24 mouse cellular contexts compared by ENCODE assay signal in the genomic region with DNA sequence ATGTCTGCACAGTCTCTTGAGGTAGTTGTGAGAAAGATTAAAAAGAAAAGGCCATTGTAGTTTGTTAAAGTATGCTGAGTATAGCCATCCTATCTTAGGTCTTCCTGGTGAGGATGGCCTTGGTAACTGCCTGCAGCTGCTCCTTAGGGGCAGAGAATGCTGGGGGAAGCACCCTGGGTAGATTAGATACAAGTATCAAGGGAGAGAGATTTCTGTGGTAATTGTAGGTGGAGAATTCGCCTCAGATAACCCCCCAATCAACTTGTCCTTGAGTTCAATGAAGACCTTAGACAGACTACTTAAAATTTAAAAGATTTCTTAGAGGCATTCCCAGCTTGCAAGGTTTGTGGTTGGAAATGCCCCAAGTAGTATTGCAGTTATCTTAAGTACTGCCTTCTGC. TPM values are rescaled to one million over a fixed set of nuclear protein-coding genes. Genes with fewer than 3 reads are reported as not detected.
DNase-seq lines count a peak whose midpoint lies in the region; ATAC-seq lines count a peak whose summit lies in the region.
"Had no signal": no experiment of that assay in that cellular context is flagged by ENCODE, and none has a peak within 500 bp of the region (broad histone marks: within the 10 kb centered on the region; RNA-seq: fewer than 3 reads in every experiment).

No protein-coding gene starts in this region.

- 56% methylated on average over 1 of the region's 1 CpGs for WGBS in heart, embryonic 10.5 days
- 32% methylated on average over 1 of the region's 1 CpGs for WGBS in liver, embryonic 12.5 days (ENCODE audit: insufficient replicate concordance)
- 92% methylated on average over 1 of the region's 1 CpGs for WGBS in kidney, embryonic 16.5 days

- peak; percentile 27; the same call in 1 of the 2 replicates for ATAC-seq in liver, embryonic 12.5 days
- ATAC-seq in megakaryocyte-erythroid progenitor cell, adult 5-6 weeks (replicated peaks; ENCODE audit: low FRiP score, low TSS enrichment, poor library complexity, severe bottlenecking), result peak; percentile 48
- no peak for ATAC-seq in kidney, embryonic 16.5 days (ENCODE audit: low FRiP score, low TSS enrichment)
- ATAC-seq: CD4-positive, CD25-positive, alpha-beta regulatory T cell, adult 4 months; forebrain, embryonic 14.5 days; lung, postnatal 0 days; midbrain, embryonic 15.5 days had no signal

- H3K4me3 ChIP-seq in heart, embryonic 10.5 days, result no peak overlapping the region
- peak overlapping the region; percentile 95 for H3K4me3 ChIP-seq in liver, embryonic 12.5 days
- H3K4me3 ChIP-seq in kidney, embryonic 16.5 days (ENCODE audit: low read length), result no peak overlapping the region
- H3K4me3 ChIP-seq: limb, embryonic 15.5 days had no signal

- DNase-seq in heart, embryonic 10.5 days (ENCODE audit: low spot score), result no peak
- no peak for DNase-seq in heart, adult 8-10 months (ENCODE audit: low spot score)
- peak; percentile 64 for DNase-seq in ovary, adult 18-20 months (ENCODE audit: low spot score)
- DNase-seq in ovary, postnatal 36 days (ENCODE audit: low spot score), result no peak
- DNase-seq in ovary, postnatal 10 days (ENCODE audit: low spot score), result no peak
- DNase-seq: cerebellum, adult 9-10 months; gastrocnemius, postnatal 36 days; kidney, adult 18-20 months; kidney, postnatal 10 days; layer of hippocampus, postnatal 36 days; right cerebral cortex, adult 18-20 months had no signal

- peaks cover 30% of the 10 kb centered on the region for H3K4me1 ChIP-seq in heart, embryonic 10.5 days
- peaks cover 83% of the 10 kb centered on the region for H3K4me1 ChIP-seq in liver, embryonic 12.5 days
- peaks cover 29% of the 10 kb centered on the region for H3K4me1 ChIP-seq in kidney, embryonic 16.5 days (ENCODE audit: insufficient read depth, low read length)

- no peaks in the 10 kb centered on the region for H3K27me3 ChIP-seq in heart, embryonic 10.5 days (ENCODE audit: insufficient read depth, poor library complexity, severe bottlenecking)
- H3K27me3 ChIP-seq in liver, embryonic 12.5 days (replicated peaks), result no peaks in the 10 kb centered on the region
- no peaks in the 10 kb centered on the region for H3K27me3 ChIP-seq in kidney, embryonic 16.5 days (ENCODE audit: insufficient read depth, low read length)
- H3K27me3 ChIP-seq: limb, embryonic 15.5 days; midbrain, embryonic 15.5 days had no signal

- peak overlapping the region; percentile 73 for H3K27ac ChIP-seq in heart, embryonic 10.5 days
- H3K27ac ChIP-seq in liver, embryonic 12.5 days, result peak overlapping the region; percentile 99
- no peak overlapping the region for H3K27ac ChIP-seq in kidney, embryonic 16.5 days (ENCODE audit: low read length)
- H3K27ac ChIP-seq: limb, embryonic 15.5 days; midbrain, embryonic 15.5 days had no signal

- H3K9me3 ChIP-seq in heart, embryonic 10.5 days, result no peaks in the 10 kb centered on the region
- no peaks in the 10 kb centered on the region for H3K9me3 ChIP-seq in liver, embryonic 12.5 days (replicated peaks)
- no peaks in the 10 kb centered on the region for H3K9me3 ChIP-seq in kidney, embryonic 16.5 days (ENCODE audit: low read length)
- H3K9me3 ChIP-seq: G1E; limb, embryonic 15.5 days; midbrain, embryonic 15.5 days had no signal

- peaks cover 29% of the 10 kb centered on the region for H3K36me3 ChIP-seq in heart, embryonic 10.5 days
- peaks cover 48% of the 10 kb centered on the region for H3K36me3 ChIP-seq in liver, embryonic 12.5 days
- H3K36me3 ChIP-seq in kidney, embryonic 16.5 days (ENCODE audit: insufficient read depth, low read length), result peaks cover 26% of the 10 kb centered on the region

- H3K9ac ChIP-seq in liver, embryonic 12.5 days, result peak overlapping the region; percentile 100
- H3K9ac ChIP-seq in kidney, embryonic 16.5 days (replicated peaks; ENCODE audit: low read length), result no peak overlapping the region
- H3K9ac ChIP-seq: limb, embryonic 15.5 days; midbrain, embryonic 15.5 days had no signal

- peak overlapping the region; percentile 95 for H3K4me2 ChIP-seq in liver, embryonic 12.5 days
- no peak overlapping the region for H3K4me2 ChIP-seq in kidney, embryonic 16.5 days (replicated peaks; ENCODE audit: low read depth, low read length)
- H3K4me2 ChIP-seq: limb, embryonic 15.5 days had no signal

RNA-seq across cellular contexts. Expression of gene Brpf3, which starts 2.4 kb away (rescaled TPM):
- polyA plus RNA-seq in heart, embryonic 10.5 days (2016; fragmentation: Nextera tagmentation; extraction: Ambion mirVana), result 14.1 and 14.5 TPM in 2 replicates
- total RNA-seq in heart, adult 8-10 months (2022), result 10 to 100 TPM in 3 of 4 experiments, 1 to 10 TPM in 1; 8.5 to 15.3 (median 14.6) TPM
- 67.4 and 68.8 TPM in 2 replicates for polyA plus RNA-seq in liver, embryonic 12.5 days (2016; fragmentation: Nextera tagmentation; extraction: Ambion mirVana)
- total RNA-seq in megakaryocyte-erythroid progenitor cell, adult 5-6 weeks (2014; fragmentation: Nextera tagmentation), result 61.1 and 68.0 TPM in 2 replicates
- total RNA-seq in megakaryocyte-erythroid progenitor cell, adult 5-6 weeks (2017), result 5.3 and 6.2 TPM in 2 replicates
- polyA plus RNA-seq in kidney, embryonic 16.5 days (2015; fragmentation: Nextera tagmentation; extraction: Ambion mirVana), result 9.9 and 11.0 TPM in 2 replicates

RNA-seq across cellular contexts. Expression of gene Mapk13, which starts 34.2 kb away (rescaled TPM):
- polyA plus RNA-seq in heart, embryonic 10.5 days (2016; fragmentation: Nextera tagmentation; extraction: Ambion mirVana), result 5.3 and 13.6 TPM in 2 replicates
- total RNA-seq in heart, adult 8-10 months (2022), result under 1 TPM in 2 of 4 experiments, not detected in 2; 0.16 to 0.83 TPM
- 2.3 and 2.5 TPM in 2 replicates for polyA plus RNA-seq in liver, embryonic 12.5 days (2016; fragmentation: Nextera tagmentation; extraction: Ambion mirVana)
- total RNA-seq in megakaryocyte-erythroid progenitor cell, adult 5-6 weeks (2014; fragmentation: Nextera tagmentation), result not detected in 2 replicates
- 0.42 TPM in 1 of 2 replicates, not detected in the other for total RNA-seq in megakaryocyte-erythroid progenitor cell, adult 5-6 weeks (2017)
- polyA plus RNA-seq in kidney, embryonic 16.5 days (2015; fragmentation: Nextera tagmentation; extraction: Ambion mirVana), result 52.5 and 57.2 TPM in 2 replicates
- total RNA-seq: gastrocnemius, postnatal 36 days had no signal
- polyA plus RNA-seq: CD4-positive, CD25-positive, alpha-beta regulatory T cell, adult 4 months; G1E had no signal

RNA-seq across cellular contexts. Expression of gene Pnpla1, which starts 54.9 kb away (rescaled TPM):
- not detected in 2 replicates for polyA plus RNA-seq in heart, embryonic 10.5 days (2016; fragmentation: Nextera tagmentation; extraction: Ambion mirVana)
- total RNA-seq in heart, adult 8-10 months (2022), result under 1 TPM in 2 of 4 experiments, not detected in 2; 0.05 to 0.11 TPM
- not detected in 2 replicates for polyA plus RNA-seq in liver, embryonic 12.5 days (2016; fragmentation: Nextera tagmentation; extraction: Ambion mirVana)
- total RNA-seq in megakaryocyte-erythroid progenitor cell, adult 5-6 weeks (2014; fragmentation: Nextera tagmentation), result not detected in 2 replicates
- total RNA-seq in megakaryocyte-erythroid progenitor cell, adult 5-6 weeks (2017), result not detected in 2 replicates
- 0.08 TPM in 1 of 2 replicates, not detected in the other for polyA plus RNA-seq in kidney, embryonic 16.5 days (2015; fragmentation: Nextera tagmentation; extraction: Ambion mirVana)
- total RNA-seq: common myeloid progenitor, adult 5-6 weeks; G1E; gastrocnemius, postnatal 36 days had no signal
- polyA plus RNA-seq: CD4-positive, CD25-positive, alpha-beta regulatory T cell, adult 4 months; embryonic facial prominence, embryonic 11.5 days; forebrain, embryonic 14.5 days; G1E; hindbrain, embryonic 11.5 days; thymus, postnatal 0 days had no signal
